Mouse (Mus musculus) G1E-ER4 (cell line): Measurements from ENCODE around the gene Ppp1cb. TPM values are rescaled to one million over a fixed set of nuclear protein-coding genes. Genes with fewer than 3 reads are reported as not detected.

Experiments
- GATA1 ChIP-seq: IDR thresholded peaks from one replicate; pipeline ENCODE4 v1.8.0; 2012; ENCODE audit warnings: low read length, inconsistent platforms
- polyA plus RNA-seq: library from polyadenylated mRNA; stranded (reverse); fragments of >175 nt; gene quantifications from 2 replicates; pipeline ENCODE4 v1.2.3, GENCODE M21; 2012

Ppp1cb gene
- polyA plus RNA-seq, 1 experiment = 10.1 TPM

DNA sequence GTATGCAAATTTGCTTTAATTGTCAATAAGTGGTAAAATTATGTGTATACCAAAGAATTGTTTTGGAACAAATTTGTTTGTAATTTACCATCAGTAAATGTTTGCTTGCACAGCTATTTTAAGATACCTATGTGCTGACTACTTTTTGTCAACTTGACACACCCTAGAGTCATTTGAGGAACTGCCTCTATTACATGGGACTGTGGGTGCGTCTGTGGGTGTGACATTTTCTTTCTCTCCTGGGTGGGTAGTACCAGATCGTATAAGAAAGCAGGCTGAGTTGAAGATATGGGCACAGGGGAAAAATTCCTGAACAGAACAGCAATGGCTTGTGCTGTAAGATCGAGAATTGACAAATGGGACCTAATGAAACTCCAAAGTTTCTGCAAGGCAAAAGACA, 23.0 kb upstream of the Ppp1cb start:
- no peak for TF ChIP-seq GATA1

- TF ChIP-seq GATA1 = no peak
Measured at GRCm38 (mm10) chr5:32437901-32438563, 20.6 kb upstream of the Ppp1cb start.

DNA sequence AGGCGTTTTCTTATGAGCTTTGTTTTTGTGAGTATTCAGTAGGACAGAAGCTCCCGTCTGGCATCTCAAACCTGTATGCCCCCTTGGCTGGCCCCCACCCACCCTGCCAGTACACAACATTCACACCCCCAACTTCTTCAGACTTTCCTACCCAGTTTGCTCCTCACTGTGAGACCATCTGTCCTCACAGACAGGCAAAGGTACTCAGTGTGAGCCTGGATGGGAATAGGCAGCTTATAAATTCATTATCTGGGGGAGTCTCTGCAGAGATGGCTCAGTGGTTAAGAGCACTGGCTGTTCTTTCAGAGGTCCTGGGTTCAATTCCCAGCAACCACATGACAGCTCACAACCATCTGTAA, 20.1 kb upstream of the Ppp1cb start:
- no peak for TF ChIP-seq GATA1

DNA sequence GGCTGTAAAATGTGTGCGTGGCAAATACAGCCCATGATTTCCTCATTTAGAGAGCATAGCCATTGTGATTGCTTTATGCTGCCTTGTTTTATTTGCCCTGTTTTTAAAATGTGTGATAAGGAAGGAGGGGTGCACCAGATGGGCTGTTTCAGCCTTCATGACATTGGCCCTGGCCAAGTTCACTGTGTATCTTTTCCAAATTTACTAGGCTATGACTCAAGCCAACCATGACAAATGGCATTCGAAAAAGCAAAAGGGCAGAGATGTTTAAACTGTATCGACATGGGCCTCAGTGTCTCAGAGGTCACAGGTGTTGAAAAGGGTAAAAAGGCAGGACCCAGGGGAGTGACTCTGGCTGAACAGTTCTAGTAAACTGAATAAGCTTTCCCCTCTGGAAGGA, 17.3 kb upstream of the Ppp1cb start:
- no peak for TF ChIP-seq GATA1

GRCm38 (mm10) chr5:32441992-32442575, 16.6 kb upstream of the Ppp1cb start:
- no peak for TF ChIP-seq GATA1

GRCm38 (mm10) chr5:32443906-32444305, 14.7 kb upstream of the Ppp1cb start:
- TF ChIP-seq GATA1 = no peak

GRCm38 (mm10) chr5:32445287-32445921, 13.2 kb upstream of the Ppp1cb start:
- no peak for TF ChIP-seq GATA1

DNA sequence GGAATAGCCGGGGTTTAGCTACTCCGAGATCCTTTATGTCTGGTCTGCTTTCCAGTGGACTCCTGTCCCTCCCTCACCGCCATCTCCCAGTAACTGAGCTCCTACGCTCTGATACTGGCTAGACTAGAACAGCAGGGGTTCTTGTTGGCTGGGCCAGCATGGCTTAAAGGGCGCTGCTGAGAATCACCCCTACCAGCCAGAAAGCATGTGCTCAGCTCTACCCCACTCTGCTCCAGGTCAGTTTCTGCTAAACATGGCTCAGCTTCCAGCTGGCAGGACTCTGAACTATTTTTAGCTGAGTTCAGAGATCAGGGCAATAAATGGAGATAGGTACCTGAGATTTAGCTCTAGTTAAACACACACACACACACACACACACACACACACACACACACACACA, 12.2 kb upstream of the Ppp1cb start:
- no peak for TF ChIP-seq GATA1

DNA sequence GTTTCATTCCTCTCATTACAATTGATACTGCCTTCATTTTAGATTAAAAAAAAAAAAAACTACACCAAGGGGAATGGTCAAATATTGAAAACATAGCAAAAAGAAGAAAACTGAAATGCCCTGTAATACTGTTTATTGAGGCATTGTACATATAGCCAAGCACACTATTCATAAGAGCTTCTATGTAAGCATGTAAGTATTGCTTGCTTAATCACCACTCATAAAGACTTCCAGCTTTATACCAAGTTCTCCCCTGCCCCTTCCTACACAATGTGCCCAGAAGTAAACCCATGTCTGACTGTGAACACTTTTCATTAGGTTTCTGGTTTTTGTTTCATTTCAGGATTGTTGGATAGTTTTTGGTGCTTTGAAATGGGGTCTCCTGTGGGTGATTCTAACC, 11.8 kb upstream of the Ppp1cb start:
- TF ChIP-seq GATA1 = no peak

DNA sequence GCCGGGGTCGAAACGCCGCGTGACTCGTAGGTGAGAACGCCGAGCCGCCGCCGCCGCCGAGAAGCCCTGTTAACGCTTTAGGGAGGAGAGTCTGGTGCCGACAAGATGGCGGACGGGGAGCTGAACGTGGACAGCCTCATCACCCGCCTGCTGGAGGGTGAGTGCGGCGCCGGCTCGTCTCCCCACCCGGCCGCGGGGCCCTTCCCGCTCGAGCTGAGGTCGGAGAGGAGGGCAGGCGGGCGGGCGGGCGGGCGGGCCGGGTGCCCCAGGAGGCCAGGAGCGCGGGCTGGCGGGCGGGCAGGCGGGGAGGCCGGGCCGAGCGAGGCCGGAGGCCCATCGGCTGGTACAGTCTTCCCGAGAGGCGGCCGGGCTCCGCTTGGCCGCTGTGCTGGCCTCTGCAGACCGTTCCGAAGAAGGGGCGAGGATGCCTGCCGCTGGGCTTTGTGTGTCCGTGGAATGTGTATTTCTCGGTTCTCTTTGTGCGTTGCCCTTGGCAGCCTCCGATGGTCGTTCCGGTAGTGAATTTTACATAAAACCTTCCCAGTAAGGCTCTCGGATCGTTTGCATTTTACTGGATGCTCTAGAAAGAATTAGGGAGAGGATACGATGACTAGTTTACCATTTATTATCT, 723 bp downstream of the Ppp1cb start:
- no peak for TF ChIP-seq GATA1

DNA sequence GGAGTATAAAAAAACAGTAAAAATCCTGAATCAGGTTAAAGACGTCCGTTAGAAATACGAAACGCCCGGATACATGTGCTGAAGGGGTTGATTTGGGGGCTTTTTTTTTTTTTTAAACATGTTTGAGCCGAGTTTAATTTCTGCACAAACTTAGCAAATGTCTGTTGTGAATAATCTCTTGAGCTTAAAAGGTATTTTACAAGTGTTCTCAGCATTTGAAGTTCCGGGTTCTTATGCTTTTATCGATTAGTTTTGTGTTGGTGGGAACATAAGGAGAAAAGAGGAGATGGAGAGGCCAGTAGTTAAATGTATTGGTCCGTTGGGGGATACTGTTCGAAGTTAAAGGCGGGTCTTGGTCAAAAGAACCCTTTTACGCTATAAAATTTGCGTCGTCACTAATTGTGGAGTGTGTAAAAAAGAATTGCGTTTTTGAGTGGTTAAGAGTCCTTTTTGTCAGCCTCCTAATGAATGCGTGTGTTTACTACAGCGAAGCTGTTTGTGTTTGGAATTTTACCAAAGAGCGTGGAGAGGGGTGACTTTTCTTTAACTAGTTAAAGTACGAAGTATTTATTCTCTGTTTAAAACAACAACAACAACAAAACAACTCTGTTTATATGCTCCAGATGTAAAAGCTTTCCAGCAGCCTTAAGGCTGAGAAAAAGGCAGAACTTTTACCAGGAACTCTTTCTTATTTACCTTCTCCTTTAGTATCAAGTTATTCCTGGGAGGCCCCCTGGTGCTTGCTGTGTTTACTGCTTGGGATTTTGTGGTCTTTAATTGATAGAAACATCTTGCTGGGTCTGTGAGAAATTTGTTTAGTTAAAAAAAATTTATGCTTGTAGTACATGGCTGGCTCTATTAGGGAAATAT, 1.5 kb downstream of the Ppp1cb start:
- TF ChIP-seq GATA1 = no peak

- TF ChIP-seq GATA1 = no peak
Measured at GRCm38 (mm10) chr5:32460973-32461372, 2.3 kb downstream of the Ppp1cb start.

DNA sequence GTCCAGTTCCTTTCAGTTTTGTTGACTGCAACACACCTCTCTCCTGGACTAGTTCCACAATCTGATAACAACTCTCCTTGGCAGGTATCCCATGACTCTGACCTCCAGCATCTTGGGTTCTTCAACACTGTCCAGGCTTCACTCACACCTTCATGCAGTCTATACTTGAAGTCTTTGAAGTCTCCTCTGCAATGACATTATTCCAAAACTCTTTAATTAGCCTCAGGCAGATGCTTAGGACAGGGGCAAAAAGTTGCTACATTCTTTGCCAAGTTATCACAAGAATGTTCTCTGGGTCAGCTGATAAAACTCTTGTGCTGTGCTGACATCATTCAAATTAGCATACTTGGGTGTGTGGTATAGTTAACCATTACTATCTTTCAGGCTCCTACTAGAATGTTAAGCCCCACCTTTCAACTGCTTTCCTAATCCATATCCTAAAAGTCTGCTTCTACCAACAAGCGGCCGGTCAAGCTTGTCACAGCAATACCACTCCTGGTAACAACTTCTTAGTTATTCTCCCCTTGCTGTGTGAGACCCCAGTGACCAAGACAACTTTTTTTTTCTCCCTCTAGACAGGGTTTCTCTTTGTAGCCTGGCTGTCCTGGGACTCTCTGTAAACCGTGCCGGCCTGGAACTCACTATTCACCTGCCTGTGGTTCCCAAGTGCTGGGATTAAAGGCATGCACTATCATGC, 13.8 kb downstream of the Ppp1cb start:
- peak; percentile 2 for TF ChIP-seq GATA1

DNA sequence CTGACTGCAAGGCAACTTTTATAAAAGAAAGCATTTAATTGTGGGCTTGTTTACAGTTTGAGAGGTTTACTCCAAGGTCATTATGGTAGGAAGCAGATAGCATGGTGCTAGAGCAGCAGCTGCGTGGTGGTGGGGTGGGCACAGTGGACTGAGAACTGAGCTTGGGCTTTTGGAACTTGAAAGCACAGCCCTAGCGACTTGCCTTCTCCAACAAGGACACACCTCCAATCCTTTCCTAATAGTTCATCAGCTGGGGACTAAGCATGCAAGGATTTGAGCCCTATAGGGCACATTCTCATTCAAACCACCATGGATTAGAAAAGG, 14.3 kb downstream of the Ppp1cb start:
- no peak for TF ChIP-seq GATA1

DNA sequence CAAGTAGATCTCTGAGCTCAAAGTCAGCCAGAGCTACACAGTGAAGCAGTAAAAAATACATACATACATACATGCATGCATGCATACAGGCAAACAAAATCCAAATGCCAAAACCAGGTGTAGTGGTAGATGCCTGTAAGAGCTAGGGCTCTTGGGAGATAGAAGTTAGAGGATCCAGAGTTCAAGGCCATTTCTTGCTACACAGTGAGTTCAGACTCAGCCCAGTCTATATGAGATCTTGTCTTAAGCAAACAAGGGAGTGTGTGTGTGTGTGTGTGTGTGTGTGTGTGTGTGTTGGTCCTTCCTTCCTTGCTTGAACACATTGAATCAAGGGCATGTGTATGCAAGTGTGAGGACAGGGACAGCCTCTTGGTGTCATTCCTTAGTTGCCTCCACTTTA, 17.9 kb downstream of the Ppp1cb start:
- TF ChIP-seq GATA1 = no peak
